Mouse (Mus musculus) hindbrain, embryonic 11.5 days (tissue): ENCODE data around the gene Itm2b. TPM values are rescaled to one million over a fixed set of nuclear protein-coding genes. Genes with fewer than 3 reads are reported as not detected.

Experiments used
- ATAC-seq: fragments of 200-750 bp; cut with Nextera tagmentation; 2 replicates; pipeline ENCODE4 v1.8.0; 2017; ENCODE audit warnings: mild to moderate bottlenecking, moderate TSS enrichment, moderate library complexity; ENCODE audit not compliant: low FRiP score
- DNase-seq: peaks from one replicate; pipeline ENCODE4 v3.0.0-alpha.2; 2015; ENCODE audit warnings: low spot score
- H3K27ac ChIP-seq: fragments of 300-500 bp; sonication (generic); 2 replicates; pipeline ENCODE4 v1.5.1; 2014; ENCODE audit warnings: mild to moderate bottlenecking, low read depth, low read length
- H3K27me3 ChIP-seq: fragments of 300-500 bp; sonication (generic); 2 replicates; pipeline ENCODE4 v1.6.1; 2014; ENCODE audit warnings: mild to moderate bottlenecking, low read length, moderate library complexity, mixed read lengths; ENCODE audit not compliant: control insufficient read depth, insufficient read depth
- H3K36me3 ChIP-seq: fragments of 300-500 bp; sonication (generic); 2 replicates; pipeline ENCODE4 v1.6.1; 2014; ENCODE audit warnings: mild to moderate bottlenecking, low read length, moderate library complexity, mixed read lengths; ENCODE audit not compliant: control insufficient read depth, insufficient read depth
- H3K4me1 ChIP-seq: fragments of 300-500 bp; sonication (generic); replicated peaks from 2 replicates; pipeline ENCODE4 v1.6.1; 2014; ENCODE audit warnings: low read length, mixed read lengths; ENCODE audit not compliant: control insufficient read depth, insufficient read depth
- H3K4me2 ChIP-seq: fragments of 300-500 bp; sonication (generic); replicated peaks from 2 replicates; pipeline ENCODE4 v1.6.1; 2014; ENCODE audit warnings: mild to moderate bottlenecking, low read depth, low read length
- H3K4me3 ChIP-seq: fragments of 300-500 bp; sonication (generic); 2 replicates; pipeline ENCODE4 v1.5.1; 2014; ENCODE audit warnings: low read depth, low read length
- H3K9ac ChIP-seq: fragments of 300-500 bp; sonication (generic); 2 replicates; pipeline ENCODE4 v1.6.1; 2014; ENCODE audit warnings: low read depth, low read length
- H3K9me3 ChIP-seq: fragments of 300-500 bp; sonication (generic); 2 replicates; pipeline ENCODE4 v1.6.1; 2016; ENCODE audit warnings: low read length; ENCODE audit not compliant: control insufficient read depth
- WGBS: fragments of 180-500 bp; shearing (Covaris S2); extraction: QIAGEN DNeasy Blood & Tissue Kit; methylation state at CpG from one replicate; pipeline ENCODE4 v1.1.7; 2014; 5-methylcytosine and 5-hydroxymethylcytosine counted together
- polyA plus RNA-seq: library from polyadenylated mRNA; unstranded; fragments of >200 nt; fragmentation: Nextera tagmentation; extraction: Ambion mirVana; gene quantifications from 2 replicates; pipeline ENCODE4 v1.2.1, GENCODE M21; 2014

The Itm2b gene
- polyA plus RNA-seq, 1 experiment from 2014 or later, result 387 TPM

GRCm38 (mm10) chr14:73399866-73400618, 15.0 kb upstream of the Itm2b start:
- DNase-seq (no peak), ATAC-seq (no peak)
- Histone ChIP-seq H3K4me1 (no peaks in the 10 kb centered on the region), H3K27me3 (no peaks in the 10 kb centered on the region), H3K36me3 (no peaks in the 10 kb centered on the region), H3K9me3 (no peaks in the 10 kb centered on the region), H3K9ac (no peak overlapping the region), H3K27ac (no peak overlapping the region; the same call in 1 of the 2 replicates), H3K4me2 (no peak overlapping the region), H3K4me3 (no peak overlapping the region)
- WGBS, result 26% methylated on average over 15 of the region's 15 CpGs

- Histone ChIP-seq H3K36me3 (no peaks in the 10 kb centered on the region), H3K27me3 (no peaks in the 10 kb centered on the region), H3K9ac (no peak overlapping the region), H3K4me1 (no peaks in the 10 kb centered on the region), H3K4me3 (no peak overlapping the region), H3K9me3 (no peaks in the 10 kb centered on the region), H3K27ac (no peak overlapping the region), H3K4me2 (no peak overlapping the region)
- ATAC-seq (no peak), DNase-seq (no peak)
- WGBS, result 69% methylated on average over 8 of the region's 8 CpGs
Measured at GRCm38 (mm10) chr14:73398367-73398996, 13.4 kb upstream of the Itm2b start.

DNA sequence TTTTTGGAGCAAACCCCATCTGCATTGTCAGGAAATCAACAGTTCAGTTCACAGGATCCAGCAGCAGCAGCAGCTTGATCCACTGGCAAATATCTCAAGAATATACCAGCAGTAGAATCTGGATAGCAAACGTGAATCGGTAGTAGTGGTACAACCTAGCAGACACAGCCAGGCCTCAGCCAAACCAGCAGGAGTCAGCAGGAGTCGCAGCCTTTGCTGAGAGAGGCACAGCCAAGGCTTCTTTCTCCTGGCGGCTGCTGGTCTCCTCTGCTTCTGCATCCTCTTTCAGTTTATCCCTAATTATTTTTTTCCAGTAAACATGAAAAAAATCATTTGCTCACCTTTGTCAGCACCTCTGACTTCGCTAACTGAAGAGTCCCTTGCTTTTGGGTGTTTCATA, 10.7 kb upstream of the Itm2b start:
- H3K4me3 ChIP-seq, result no peak overlapping the region
- DNase-seq (no peak), ATAC-seq (no peak)
- no peak overlapping the region for H3K4me2 ChIP-seq
- H3K27ac ChIP-seq, result no peak overlapping the region
- H3K36me3 ChIP-seq, result no peaks in the 10 kb centered on the region
- no peaks in the 10 kb centered on the region for H3K27me3 ChIP-seq
- 53% methylated on average over 5 of the region's 5 CpGs for WGBS
- no peaks in the 10 kb centered on the region for H3K4me1 ChIP-seq
- no peak overlapping the region for H3K9ac ChIP-seq
- H3K9me3 ChIP-seq, result no peaks in the 10 kb centered on the region

- Histone ChIP-seq H3K9ac (no peak overlapping the region), H3K36me3 (no peaks in the 10 kb centered on the region), H3K9me3 (no peaks in the 10 kb centered on the region), H3K27me3 (no peaks in the 10 kb centered on the region), H3K4me3 (no peak overlapping the region), H3K27ac (no peak overlapping the region), H3K4me2 (no peak overlapping the region), H3K4me1 (no peaks in the 10 kb centered on the region)
- 84% methylated on average over 5 of the region's 5 CpGs for WGBS
- ATAC-seq (no peak), DNase-seq (no peak)
Measured at GRCm38 (mm10) chr14:73394263-73395006, 9.3 kb upstream of the Itm2b start.

DNA sequence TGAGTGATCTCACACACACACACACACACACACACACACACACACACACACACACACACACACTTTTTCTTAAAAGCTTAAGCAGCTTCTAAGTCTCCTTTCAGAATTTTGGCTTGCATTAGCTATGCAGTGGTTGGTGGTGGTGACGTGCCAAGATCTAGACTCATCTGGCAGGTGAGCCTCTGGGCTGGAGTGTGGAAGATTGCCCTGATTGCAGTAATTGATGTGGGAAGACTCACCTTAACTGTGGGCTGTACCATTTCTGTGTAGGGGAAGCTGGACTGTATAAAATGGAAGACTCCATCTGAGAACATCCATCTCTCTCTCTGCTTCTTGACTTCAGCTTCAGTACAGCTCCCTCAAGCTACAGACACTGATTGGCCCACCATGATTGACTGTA, 6.4 kb upstream of the Itm2b start:
- no peaks in the 10 kb centered on the region for H3K27me3 ChIP-seq
- H3K4me2 ChIP-seq, result no peak overlapping the region
- 100% methylated on average over 1 of the region's 1 CpGs for WGBS
- H3K4me3 ChIP-seq, result no peak overlapping the region
- H3K27ac ChIP-seq, result no peak overlapping the region
- H3K9me3 ChIP-seq, result no peaks in the 10 kb centered on the region
- no peaks in the 10 kb centered on the region for H3K4me1 ChIP-seq
- H3K36me3 ChIP-seq, result no peaks in the 10 kb centered on the region
- no peak overlapping the region for H3K9ac ChIP-seq
- ATAC-seq, result no peak
- DNase-seq, result no peak

- no peak overlapping the region for H3K4me3 ChIP-seq
- H3K4me2 ChIP-seq, result no peak overlapping the region
- DNase-seq (no peak), ATAC-seq (no peak)
- H3K4me1 ChIP-seq, result no peaks in the 10 kb centered on the region
- WGBS, result 89% methylated on average over 2 of the region's 2 CpGs
- H3K27ac ChIP-seq, result no peak overlapping the region
- no peaks in the 10 kb centered on the region for H3K9me3 ChIP-seq
- H3K36me3 ChIP-seq, result no peaks in the 10 kb centered on the region
- H3K27me3 ChIP-seq, result no peaks in the 10 kb centered on the region
- no peak overlapping the region for H3K9ac ChIP-seq
Measured at GRCm38 (mm10) chr14:73390196-73390595, 5.1 kb upstream of the Itm2b start.

- H3K27ac ChIP-seq, result no peak overlapping the region
- WGBS, result 57% methylated on average over 7 of the region's 7 CpGs
- H3K9me3 ChIP-seq, result no peaks in the 10 kb centered on the region
- no peaks in the 10 kb centered on the region for H3K4me1 ChIP-seq
- H3K4me3 ChIP-seq, result no peak overlapping the region
- ATAC-seq (no peak), DNase-seq (no peak)
- H3K36me3 ChIP-seq, result no peaks in the 10 kb centered on the region
- H3K27me3 ChIP-seq, result no peaks in the 10 kb centered on the region
- no peak overlapping the region for H3K9ac ChIP-seq
- H3K4me2 ChIP-seq, result no peak overlapping the region
Measured at GRCm38 (mm10) chr14:73389059-73389458, 4.0 kb upstream of the Itm2b start.

DNA sequence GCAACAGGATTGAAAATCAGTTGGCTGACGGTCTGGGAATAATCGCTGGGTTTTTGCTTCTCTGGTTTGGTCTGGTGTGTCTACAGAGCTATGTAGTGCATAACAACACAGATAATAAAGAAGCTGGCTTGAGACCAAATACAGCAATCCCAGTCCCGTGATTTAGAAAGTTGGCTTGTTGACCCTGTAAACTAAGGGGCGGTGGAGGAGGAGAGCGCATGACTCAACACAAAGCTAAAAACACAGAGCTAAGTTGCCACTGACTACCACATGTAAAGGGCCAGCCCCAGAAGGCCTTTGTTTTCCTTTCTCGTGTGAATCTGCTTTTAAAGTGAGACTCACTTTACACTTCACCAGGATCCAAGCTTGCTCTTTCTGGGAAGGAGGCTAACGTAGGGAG, 3.5 kb upstream of the Itm2b start:
- H3K27ac ChIP-seq, result no peak overlapping the region
- peak; percentile 6 for DNase-seq
- WGBS, result 54% methylated on average over 7 of the region's 7 CpGs
- H3K4me1 ChIP-seq, result no peaks in the 10 kb centered on the region
- H3K36me3 ChIP-seq, result no peaks in the 10 kb centered on the region
- no peak overlapping the region for H3K4me2 ChIP-seq
- no peak overlapping the region for H3K4me3 ChIP-seq
- H3K27me3 ChIP-seq, result no peaks in the 10 kb centered on the region
- no peaks in the 10 kb centered on the region for H3K9me3 ChIP-seq
- H3K9ac ChIP-seq, result no peak overlapping the region
- no peak for ATAC-seq
